Mouse (Mus musculus): ENCODE results near the gene Lrrc20. TPM values are rescaled to one million over a fixed set of nuclear protein-coding genes. Genes with fewer than 3 reads are reported as not detected.
A peak's percentile ranks its signal among the peaks of the same experiment; 100 is the strongest.

Lrrc20 gene
- polyA plus RNA-seq, 2 experiments = 6.1 to 6.4 TPM

DNA sequence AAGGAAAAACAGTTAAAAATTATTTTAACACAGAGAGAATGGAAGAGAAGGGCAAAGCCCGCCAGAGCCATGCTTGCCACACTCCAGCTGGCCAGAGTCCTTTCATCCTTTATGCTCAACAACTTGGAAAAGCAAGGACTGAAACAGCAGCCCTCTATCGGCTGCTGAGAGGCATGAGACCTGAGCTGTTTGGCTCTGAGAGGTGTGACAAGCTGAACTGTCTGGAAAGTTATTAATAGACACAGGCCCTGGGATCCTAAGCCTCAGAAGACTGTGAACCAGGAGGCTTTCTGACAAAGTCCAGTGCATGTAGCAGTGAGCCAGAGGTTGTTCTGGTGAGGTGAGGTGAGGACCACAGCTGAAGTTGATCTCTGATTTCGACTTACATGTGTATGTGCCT lies 2.0 kb upstream of the Lrrc20 start:
- no peak for DNase-seq (ENCODE audit: low read depth in 3 of 3, low spot score in 3 of 3)
- no peak overlapping the region for H3K27ac ChIP-seq
- peaks cover 9 to 11% of the 10 kb centered on the region in 2 experiments for H3K4me1 ChIP-seq (replicated peaks; ENCODE audit: control insufficient read depth in 2 of 2, insufficient read depth in 2 of 2, low read length in 1 of 2)
- H3K27me3 ChIP-seq (ENCODE audit: control insufficient read depth, insufficient read depth, low read length) = no peaks in the 10 kb centered on the region
- no peak overlapping the region for H3K4me2 ChIP-seq (ENCODE audit: low read depth)
- 61% methylated on average over 3 of the region's 3 CpGs for WGBS (ENCODE audit: insufficient replicate concordance)
- no peak overlapping the region for H3K9ac ChIP-seq (replicated peaks)
- ATAC-seq (ENCODE audit: insufficient read depth) = no peak
- no peak overlapping the region for H3K4me3 ChIP-seq (ENCODE audit: insufficient read depth in 1 of 2, low read depth in 2 of 2, low read length in 2 of 2)
- H3K36me3 ChIP-seq (replicated peaks; ENCODE audit: control insufficient read depth, insufficient read depth, low read depth) = no peaks in the 10 kb centered on the region
- TF ChIP-seq EP300 (IDR thresholded peaks at IDR 0.05; ENCODE audit: low read depth) (no peak), CTCF (IDR thresholded peaks at IDR 0.05; ENCODE audit: low read depth) (no peak)
- H3K9me3 ChIP-seq (ENCODE audit: control insufficient read depth, low read length) = no peaks in the 10 kb centered on the region

- Histone ChIP-seq H3K9me3 (ENCODE audit: control insufficient read depth, low read length) (no peaks in the 10 kb centered on the region), H3K36me3 (replicated peaks; ENCODE audit: control insufficient read depth, insufficient read depth, low read depth) (no peaks in the 10 kb centered on the region), H3K27me3 (ENCODE audit: control insufficient read depth, insufficient read depth, low read length) (no peaks in the 10 kb centered on the region), H3K4me2 (ENCODE audit: low read depth) (no peak overlapping the region; the same call in 1 of the 2 replicates), H3K9ac (replicated peaks) (no peak overlapping the region), H3K4me1 (replicated peaks; ENCODE audit: control insufficient read depth in 2 of 2, insufficient read depth in 2 of 2, low read length in 1 of 2) (peaks cover 9 to 11% of the 10 kb centered on the region in 2 experiments), H3K4me3 (ENCODE audit: insufficient read depth in 1 of 2, low read depth in 2 of 2, low read length in 2 of 2) (no peak overlapping the region), H3K27ac (no peak overlapping the region)
- DNase-seq (ENCODE audit: low read depth in 3 of 3, low spot score in 3 of 3) (no peak), ATAC-seq (ENCODE audit: insufficient read depth) (no peak)
- 35% methylated on average over 1 of the region's 1 CpGs for WGBS (ENCODE audit: insufficient replicate concordance)
- TF ChIP-seq CTCF (IDR thresholded peaks at IDR 0.05; ENCODE audit: low read depth) = no peak
- no peak for TF ChIP-seq EP300 (IDR thresholded peaks at IDR 0.05; ENCODE audit: low read depth)
Measured at GRCm38 (mm10) chr10:61474344-61474743, 1.3 kb upstream of the Lrrc20 start.

DNA sequence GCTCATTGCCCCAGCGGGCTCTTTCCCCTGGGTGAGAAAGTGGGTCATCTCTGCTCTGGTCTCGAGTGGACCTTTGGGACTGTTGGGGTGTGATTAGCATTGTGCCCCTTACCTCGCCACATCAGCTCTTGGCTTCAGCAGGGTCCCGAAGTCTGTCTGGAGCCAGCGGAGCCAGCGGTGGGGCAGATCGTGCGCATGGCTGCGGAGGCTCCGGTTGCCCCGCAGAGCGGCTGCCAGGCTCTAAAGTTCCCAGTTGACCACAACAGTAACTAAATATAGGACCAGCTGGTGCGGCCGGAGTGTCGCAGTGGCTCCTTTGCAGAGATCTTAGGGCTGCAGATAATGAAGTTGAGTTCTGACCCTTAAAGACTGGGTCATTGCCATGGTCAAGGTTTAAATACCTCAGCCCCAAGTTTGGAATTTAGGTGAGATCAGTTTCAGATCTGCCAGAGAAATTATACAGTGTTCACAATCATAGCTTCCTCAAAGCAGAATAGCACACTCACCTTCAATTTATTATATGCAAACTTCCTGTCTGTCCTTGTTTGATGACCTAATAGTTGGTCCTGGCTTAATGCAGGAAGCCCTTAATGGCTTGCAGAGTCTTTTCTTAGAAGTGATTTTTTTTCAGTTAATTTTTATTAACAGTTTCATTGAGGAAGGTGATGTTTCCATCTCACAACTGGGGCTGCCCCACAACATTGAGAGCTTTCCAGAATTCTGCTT lies 1.0 kb downstream of the Lrrc20 start:
- no peak overlapping the region; the same call in 1 of the 2 replicates for H3K27ac ChIP-seq
- H3K4me1 ChIP-seq (replicated peaks; ENCODE audit: control insufficient read depth in 2 of 2, insufficient read depth in 2 of 2, low read length in 1 of 2) = peaks cover 9 to 11% of the 10 kb centered on the region in 2 experiments
- 4% methylated on average over 15 of the region's 15 CpGs for WGBS (ENCODE audit: insufficient replicate concordance)
- H3K27me3 ChIP-seq (ENCODE audit: control insufficient read depth, insufficient read depth, low read length) = no peaks in the 10 kb centered on the region
- H3K9ac ChIP-seq (replicated peaks) = peak overlapping the region; percentile 78
- H3K9me3 ChIP-seq (ENCODE audit: control insufficient read depth, low read length) = no peaks in the 10 kb centered on the region
- peak overlapping the region; percentile 70 to 77 for H3K4me3 ChIP-seq (ENCODE audit: insufficient read depth in 1 of 2, low read depth in 2 of 2, low read length in 2 of 2)
- no peak for ATAC-seq (ENCODE audit: insufficient read depth)
- no peak for DNase-seq (ENCODE audit: low read depth in 3 of 3, low spot score in 3 of 3)
- TF ChIP-seq EP300 (IDR thresholded peaks at IDR 0.05; ENCODE audit: low read depth) (0 out of 2 replicates have a peak, but pooled peaks have one; percentile 8), CTCF (IDR thresholded peaks at IDR 0.05; ENCODE audit: low read depth) (no peak)
- H3K4me2 ChIP-seq (ENCODE audit: low read depth) = peak overlapping the region; percentile 94
- no peaks in the 10 kb centered on the region for H3K36me3 ChIP-seq (replicated peaks; ENCODE audit: control insufficient read depth, insufficient read depth, low read depth)

GRCm38 (mm10) chr10:61479461-61479860 lies 3.9 kb downstream of the Lrrc20 start:
- Histone ChIP-seq H3K27ac (no peak overlapping the region), H3K36me3 (replicated peaks; ENCODE audit: control insufficient read depth, insufficient read depth, low read depth) (no peaks in the 10 kb centered on the region), H3K27me3 (ENCODE audit: control insufficient read depth, insufficient read depth, low read length) (no peaks in the 10 kb centered on the region), H3K9me3 (ENCODE audit: control insufficient read depth, low read length) (no peaks in the 10 kb centered on the region), H3K4me2 (ENCODE audit: low read depth) (no peak overlapping the region), H3K4me1 (replicated peaks; ENCODE audit: control insufficient read depth in 2 of 2, insufficient read depth in 2 of 2, low read length in 1 of 2) (peaks cover 8 to 11% of the 10 kb centered on the region in 2 experiments), H3K4me3 (ENCODE audit: insufficient read depth in 1 of 2, low read depth in 2 of 2, low read length in 2 of 2) (no peak overlapping the region), H3K9ac (replicated peaks) (no peak overlapping the region)
- WGBS (ENCODE audit: insufficient replicate concordance) = 85% methylated on average over 10 of the region's 10 CpGs
- TF ChIP-seq CTCF (IDR thresholded peaks at IDR 0.05; ENCODE audit: low read depth) = no peak
- no peak for TF ChIP-seq EP300 (IDR thresholded peaks at IDR 0.05; ENCODE audit: low read depth)
- no peak for DNase-seq (ENCODE audit: low read depth in 3 of 3, low spot score in 3 of 3)
- no peak for ATAC-seq (ENCODE audit: insufficient read depth)

GRCm38 (mm10) chr10:61479927-61480326 lies 4.3 kb downstream of the Lrrc20 start:
- H3K4me3 ChIP-seq (ENCODE audit: insufficient read depth in 1 of 2, low read depth in 2 of 2, low read length in 2 of 2) = no peak overlapping the region
- H3K4me1 ChIP-seq (replicated peaks; ENCODE audit: control insufficient read depth in 2 of 2, insufficient read depth in 2 of 2, low read length in 1 of 2) = peaks cover 4 to 7% of the 10 kb centered on the region in 2 experiments
- TF ChIP-seq CTCF (IDR thresholded peaks at IDR 0.05; ENCODE audit: low read depth) = no peak
- no peak for TF ChIP-seq EP300 (IDR thresholded peaks at IDR 0.05; ENCODE audit: low read depth)
- H3K36me3 ChIP-seq (replicated peaks; ENCODE audit: control insufficient read depth, insufficient read depth, low read depth) = no peaks in the 10 kb centered on the region
- H3K9me3 ChIP-seq (ENCODE audit: control insufficient read depth, low read length) = no peaks in the 10 kb centered on the region
- no peak overlapping the region for H3K27ac ChIP-seq
- no peak for ATAC-seq (ENCODE audit: insufficient read depth)
- DNase-seq (ENCODE audit: low read depth in 3 of 3, low spot score in 3 of 3) = no peak
- H3K9ac ChIP-seq (replicated peaks) = no peak overlapping the region
- no peak overlapping the region for H3K4me2 ChIP-seq (ENCODE audit: low read depth)
- 84% methylated on average over 4 of the region's 4 CpGs for WGBS (ENCODE audit: insufficient replicate concordance)
- no peaks in the 10 kb centered on the region for H3K27me3 ChIP-seq (ENCODE audit: control insufficient read depth, insufficient read depth, low read length)

Measured in liver, embryonic 14.5 days (tissue).